Mouse (Mus musculus) forebrain, embryonic 13.5 days (tissue): ENCODE results near the gene Mnt. TPM values are rescaled to one million over a fixed set of nuclear protein-coding genes. Genes with fewer than 3 reads are reported as not detected.
A peak's percentile ranks its signal among the peaks of the same experiment; 100 is the strongest.
"Not testable (repeated sequence)": the region's sequence is repeated elsewhere in the genome, so short reads cannot be mapped to it uniquely, and the experiment has no call there.

Source experiments
- ATAC-seq: fragments of 200-750 bp; cut with Nextera tagmentation; 2 replicates; pipeline ENCODE4 v1.8.0; 2017
- H3K27ac ChIP-seq: fragments of 300-500 bp; sonication (generic); 2 replicates; pipeline ENCODE4 v1.5.1; 2015; ENCODE audit warnings: inconsistent platforms, mild to moderate bottlenecking, moderate library complexity
- H3K27me3 ChIP-seq: fragments of 300-500 bp; sonication (generic); 2 replicates; pipeline ENCODE4 v1.6.1; 2015; ENCODE audit warnings: mild to moderate bottlenecking, inconsistent platforms
- H3K36me3 ChIP-seq: fragments of 300-500 bp; sonication (generic); 2 replicates; pipeline ENCODE4 v1.6.1; 2015; ENCODE audit warnings: mild to moderate bottlenecking, inconsistent platforms; ENCODE audit not compliant: poor library complexity, severe bottlenecking
- H3K4me1 ChIP-seq: fragments of 300-500 bp; sonication (generic); 2 replicates; pipeline ENCODE4 v1.6.1; 2015; ENCODE audit warnings: inconsistent platforms
- H3K4me2 ChIP-seq: fragments of 300-500 bp; sonication (generic); 2 replicates; pipeline ENCODE4 v1.6.1; 2015; ENCODE audit warnings: inconsistent platforms, mild to moderate bottlenecking, moderate library complexity
- H3K4me3 ChIP-seq: fragments of 300-500 bp; sonication (generic); 2 replicates; pipeline ENCODE4 v1.5.1; 2015; ENCODE audit warnings: mild to moderate bottlenecking, inconsistent platforms
- H3K9ac ChIP-seq: fragments of 300-500 bp; sonication (generic); 2 replicates; pipeline ENCODE4 v1.6.1; 2015; ENCODE audit warnings: mild to moderate bottlenecking, inconsistent platforms
- H3K9me3 ChIP-seq: fragments of 300-500 bp; sonication (generic); replicated peaks from 2 replicates; pipeline ENCODE4 v1.6.1; 2016; ENCODE audit warnings: inconsistent platforms
- WGBS: fragments of 180-500 bp; shearing (Covaris S2); methylation state at CpG from one replicate; pipeline ENCODE4 v1.1.7; 2015; 5-methylcytosine and 5-hydroxymethylcytosine counted together
- polyA plus RNA-seq: library from polyadenylated mRNA; unstranded; fragments of >200 nt; fragmentation: Nextera tagmentation; extraction: Ambion mirVana; gene quantifications from 2 replicates; pipeline ENCODE4 v1.2.1, GENCODE M21; 2015

The Mnt gene
- 6.8 and 8.1 TPM in 2 replicates for polyA plus RNA-seq

- Histone ChIP-seq H3K27me3 (no peaks in the 10 kb centered on the region; the same call in 1 of the 2 replicates), H3K36me3 (no peaks in the 10 kb centered on the region), H3K4me1 (peaks cover 42% of the 10 kb centered on the region), H3K27ac (peak within 1 kb of the TSS; percentile 96), H3K4me3 (peak within 1 kb of the TSS; percentile 97), H3K9ac (peak within 1 kb of the TSS; percentile 96), H3K4me2 (peak within 1 kb of the TSS; percentile 91), H3K9me3 (no peaks in the 10 kb centered on the region)
- WGBS, result under 1% methylated on average over 70 of the region's 70 CpGs
- ATAC-seq, result peak; percentile 91
These were observed at the start of gene Mnt for GRCm38 (mm10) chr11:74830256-74831161. TSS of gene Mnt (plus strand) at chr11:74830920.

- no peaks in the 10 kb centered on the region for H3K9me3 ChIP-seq
- H3K27ac ChIP-seq, result no peak overlapping the region
- no peaks in the 10 kb centered on the region for H3K27me3 ChIP-seq
- H3K9ac ChIP-seq, result no peak overlapping the region
- WGBS, result 94% methylated on average over 4 of the region's 4 CpGs
- H3K4me1 ChIP-seq, result no peaks in the 10 kb centered on the region
- no peak for ATAC-seq
- H3K4me3 ChIP-seq, result no peak overlapping the region
- H3K4me2 ChIP-seq, result no peak overlapping the region
- peaks cover 76% of the 10 kb centered on the region for H3K36me3 ChIP-seq
These were observed 37.8 kb upstream of the Mnt start for GRCm38 (mm10) chr11:74792874-74793273.

GRCm38 (mm10) chr11:74800658-74801057 lies 30.1 kb upstream of the Mnt start:
- H3K9ac ChIP-seq, result no peak overlapping the region
- ATAC-seq, result no peak
- H3K27me3 ChIP-seq, result no peaks in the 10 kb centered on the region
- no peak overlapping the region for H3K4me3 ChIP-seq
- peaks cover 60% of the 10 kb centered on the region for H3K36me3 ChIP-seq
- H3K9me3 ChIP-seq, result no peaks in the 10 kb centered on the region
- no peak overlapping the region for H3K27ac ChIP-seq
- no peaks in the 10 kb centered on the region for H3K4me1 ChIP-seq
- H3K4me2 ChIP-seq, result no peak overlapping the region
- 73% methylated on average over 4 of the region's 4 CpGs for WGBS

GRCm38 (mm10) chr11:74804081-74804627 lies 26.6 kb upstream of the Mnt start:
- no peak overlapping the region for H3K9ac ChIP-seq
- H3K4me3 ChIP-seq, result no peak overlapping the region
- H3K36me3 ChIP-seq, result peaks cover 59% of the 10 kb centered on the region
- H3K4me2 ChIP-seq, result no peak overlapping the region
- no peak overlapping the region for H3K27ac ChIP-seq
- H3K27me3 ChIP-seq, result no peaks in the 10 kb centered on the region
- no peaks in the 10 kb centered on the region for H3K9me3 ChIP-seq
- H3K4me1 ChIP-seq, result 0 out of 2 replicates have a peak, but pooled peaks cover 3% of the 10 kb centered on the region
- ATAC-seq, result no peak
- WGBS, result 97% methylated on average over 3 of the region's 3 CpGs

GRCm38 (mm10) chr11:74807246-74807882 lies 23.4 kb upstream of the Mnt start:
- ATAC-seq, result no peak
- WGBS, result 86% methylated on average over 6 of the region's 6 CpGs
- no peak overlapping the region for H3K4me3 ChIP-seq
- peaks cover 55% of the 10 kb centered on the region for H3K36me3 ChIP-seq
- H3K9ac ChIP-seq, result no peak overlapping the region
- H3K27me3 ChIP-seq, result no peaks in the 10 kb centered on the region
- no peaks in the 10 kb centered on the region for H3K9me3 ChIP-seq
- H3K4me2 ChIP-seq, result no peak overlapping the region
- peak overlapping the region; percentile 70 for H3K27ac ChIP-seq
- H3K4me1 ChIP-seq, result 0 out of 2 replicates have a peak, but pooled peaks cover 3% of the 10 kb centered on the region

- Histone ChIP-seq H3K4me1 (0 out of 2 replicates have a peak, but pooled peaks cover 3% of the 10 kb centered on the region), H3K9ac (no peak overlapping the region), H3K9me3 (no peaks in the 10 kb centered on the region), H3K27me3 (no peaks in the 10 kb centered on the region), H3K4me3 (no peak overlapping the region), H3K36me3 (peaks cover 59% of the 10 kb centered on the region), H3K27ac (no peak overlapping the region; the same call in 1 of the 2 replicates), H3K4me2 (no peak overlapping the region)
- WGBS, result 93% methylated on average over 6 of the region's 6 CpGs
- ATAC-seq, result no peak
These were observed 22.4 kb upstream of the Mnt start for GRCm38 (mm10) chr11:74808251-74808853.

GRCm38 (mm10) chr11:74810134-74810533 lies 20.6 kb upstream of the Mnt start:
- H3K4me3 ChIP-seq, result no peak overlapping the region
- no peaks in the 10 kb centered on the region for H3K27me3 ChIP-seq
- H3K4me2 ChIP-seq, result no peak overlapping the region
- 0 out of 2 replicates have a peak, but pooled peaks cover 3% of the 10 kb centered on the region for H3K4me1 ChIP-seq
- H3K9me3 ChIP-seq, result no peaks in the 10 kb centered on the region
- no peak for ATAC-seq
- H3K36me3 ChIP-seq, result peaks cover 47% of the 10 kb centered on the region
- H3K27ac ChIP-seq, result no peak overlapping the region
- H3K9ac ChIP-seq, result no peak overlapping the region

- 93% methylated on average over 3 of the region's 3 CpGs for WGBS
- not testable (repeated sequence) for H3K9me3 ChIP-seq, H3K9ac ChIP-seq, H3K4me2 ChIP-seq, ATAC-seq, H3K4me3 ChIP-seq, H3K4me1 ChIP-seq, H3K27ac ChIP-seq, H3K27me3 ChIP-seq
- peaks cover 39% of the 10 kb centered on the region for H3K36me3 ChIP-seq
These were observed 19.7 kb upstream of the Mnt start for GRCm38 (mm10) chr11:74811027-74811426.

GRCm38 (mm10) chr11:74811538-74811937 lies 19.2 kb upstream of the Mnt start:
- Histone ChIP-seq H3K4me3 (no peak overlapping the region), H3K4me1 (0 out of 2 replicates have a peak, but pooled peaks cover 3% of the 10 kb centered on the region), H3K36me3 (peaks cover 39% of the 10 kb centered on the region), H3K9ac (no peak overlapping the region), H3K4me2 (no peak overlapping the region), H3K27ac (no peak overlapping the region), H3K27me3 (no peaks in the 10 kb centered on the region), H3K9me3 (no peaks in the 10 kb centered on the region)
- no peak for ATAC-seq
- WGBS, result 91% methylated on average over 5 of the region's 5 CpGs

GRCm38 (mm10) chr11:74815795-74816194 lies 14.9 kb upstream of the Mnt start:
- no peak for ATAC-seq

GRCm38 (mm10) chr11:74820921-74821320 lies 9.8 kb upstream of the Mnt start:
- H3K4me2 ChIP-seq, result no peak overlapping the region
- 70% methylated on average over 1 of the region's 1 CpGs for WGBS
- no peaks in the 10 kb centered on the region for H3K9me3 ChIP-seq
- peaks cover 28% of the 10 kb centered on the region for H3K36me3 ChIP-seq
- no peak overlapping the region for H3K9ac ChIP-seq
- ATAC-seq, result no peak
- H3K27ac ChIP-seq, result no peak overlapping the region
- no peak overlapping the region for H3K4me3 ChIP-seq
- no peaks in the 10 kb centered on the region for H3K4me1 ChIP-seq
- H3K27me3 ChIP-seq, result no peaks in the 10 kb centered on the region

More at GRCm38 (mm10) chr11:74815795-74816194, 14.9 kb upstream of the Mnt start:
- H3K27ac ChIP-seq, result no peak overlapping the region
- no peak overlapping the region for H3K9ac ChIP-seq
- no peaks in the 10 kb centered on the region for H3K27me3 ChIP-seq
- H3K4me1 ChIP-seq, result no peaks in the 10 kb centered on the region
- H3K9me3 ChIP-seq, result no peaks in the 10 kb centered on the region
- no peak overlapping the region for H3K4me3 ChIP-seq
- peaks cover 34% of the 10 kb centered on the region for H3K36me3 ChIP-seq
- no peak overlapping the region for H3K4me2 ChIP-seq

- Histone ChIP-seq H3K27me3 (no peaks in the 10 kb centered on the region), H3K36me3 (peaks cover 24% of the 10 kb centered on the region), H3K9ac (no peak overlapping the region), H3K9me3 (no peaks in the 10 kb centered on the region), H3K27ac (no peak overlapping the region), H3K4me2 (no peak overlapping the region), H3K4me1 (no peaks in the 10 kb centered on the region), H3K4me3 (no peak overlapping the region)
- WGBS, result 26% methylated on average over 1 of the region's 1 CpGs
- no peak for ATAC-seq
These were observed 9.3 kb upstream of the Mnt start for GRCm38 (mm10) chr11:74821463-74821862.
